Mouse (Mus musculus): ENCODE measurements at regions not wholly inside any gene's neighbourhood (a gene's known extent, or its start where the extent isn't known, plus 50 kb on each side); places are given as distances from the start of the nearest gene placed in this dataset.

GRCm38 (mm10) chr13:99577686-99578085, 61.3 kb upstream of the Map1b start:
- TF ChIP-seq CTCF (IDR thresholded peaks at IDR 0.05; ENCODE audit: control insufficient read depth, insufficient read depth, insufficient replicate concordance, low read depth, low read length) (no peak), POLR2A (IDR thresholded peaks at IDR 0.05; ENCODE audit: control insufficient read depth, low read depth, low read length) (no peak)

All from testis, adult 2 months (tissue).